Mouse (Mus musculus) brain, embryonic 14.5 days (tissue): Measurements from ENCODE around the gene Akap10.

Source experiments
- CTCF ChIP-seq: fragments of 200-500 bp; IDR thresholded peaks from 2 replicates; pipeline ENCODE4 v1.5.1; 2012; ENCODE audit warnings: inconsistent platforms, mild to moderate bottlenecking, moderate library complexity, borderline replicate concordance; ENCODE audit not compliant: insufficient read depth, insufficient read length; ENCODE audit errors: extremely low read depth
- POLR2A ChIP-seq: fragments of 200-500 bp; IDR thresholded peaks from 2 replicates; pipeline ENCODE4 v1.6.1; 2012; ENCODE audit warnings: mild to moderate bottlenecking, inconsistent platforms, borderline replicate concordance; ENCODE audit not compliant: poor library complexity, insufficient read depth, insufficient read length, severe bottlenecking; ENCODE audit errors: extremely low read depth

DNA sequence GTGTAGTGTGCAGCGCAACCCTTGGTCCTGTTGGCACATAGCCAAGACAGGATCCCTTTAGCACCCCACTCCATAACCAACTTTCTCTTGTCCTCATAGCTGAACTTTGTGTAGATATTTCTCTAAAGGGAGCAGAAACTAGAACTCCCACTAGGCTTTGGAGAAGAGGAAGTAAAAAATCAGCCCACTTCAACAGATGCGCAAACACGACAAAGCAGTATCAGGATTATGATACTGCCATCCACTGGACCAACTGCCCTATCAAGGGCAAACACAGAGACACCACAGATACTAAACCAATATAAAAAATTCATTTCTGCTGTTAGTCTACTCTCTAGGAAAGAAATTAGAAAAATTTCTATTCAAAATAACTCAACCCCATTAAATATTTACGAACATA, 16.6 kb upstream of the Akap10 start:
- TF ChIP-seq CTCF (no peak), POLR2A (no peak)
